In genomic region chr7:35584786-35585190, GRCm38 (mm10) we compare ENCODE assay signal across 8 mouse cellular contexts. TPM values are rescaled to one million over a fixed set of nuclear protein-coding genes. Genes with fewer than 3 reads are reported as not detected.
DNase-seq lines count a peak whose midpoint lies in the region; ATAC-seq and TF ChIP-seq lines count a peak whose summit lies in the region.

No protein-coding gene starts in this region.

- H3K4me3 ChIP-seq in embryonic facial prominence, embryonic 11.5 days (ENCODE audit: low read depth, low read length), result peak overlapping the region; percentile 81
- peak overlapping the region; percentile 86 for H3K4me3 ChIP-seq in hindbrain, embryonic 12.5 days
- peak overlapping the region; percentile 70 to 78 for H3K4me3 ChIP-seq in liver, embryonic 14.5 days (ENCODE audit: insufficient read depth in 1 of 2, low read depth in 2 of 2, low read length in 2 of 2)
- peak overlapping the region; percentile 81 for H3K4me3 ChIP-seq in neural tube, embryonic 12.5 days

- no peaks in the 10 kb centered on the region for H3K9me3 ChIP-seq in embryonic facial prominence, embryonic 11.5 days (replicated peaks; ENCODE audit: control insufficient read depth, low read length)
- H3K9me3 ChIP-seq in hindbrain, embryonic 12.5 days (replicated peaks), result no peaks in the 10 kb centered on the region
- no peaks in the 10 kb centered on the region for H3K9me3 ChIP-seq in liver, embryonic 14.5 days (ENCODE audit: control insufficient read depth, low read length)
- H3K9me3 ChIP-seq in neural tube, embryonic 12.5 days, result no peaks in the 10 kb centered on the region

- no peak for ATAC-seq in embryonic facial prominence, embryonic 11.5 days (replicated peaks; ENCODE audit: insufficient number of reproducible peaks, low FRiP score, low TSS enrichment, low read depth)
- ATAC-seq in hindbrain, embryonic 12.5 days (ENCODE audit: low FRiP score), result no peak
- no peak for ATAC-seq in liver, embryonic 14.5 days (ENCODE audit: insufficient read depth)
- no peak for ATAC-seq in neural tube, embryonic 12.5 days (ENCODE audit: low FRiP score, low read depth)

- intact Hi-C loops in left cerebral cortex, postnatal 4 days (cut with DNase I), result no loop called here

- TF ChIP-seq EP300 in liver, embryonic 14.5 days (IDR thresholded peaks at IDR 0.05; ENCODE audit: low read depth), result no peak

- under 1% methylated on average over 50 of the region's 50 CpGs for WGBS in embryonic facial prominence, embryonic 11.5 days
- under 1% methylated on average over 50 of the region's 50 CpGs for WGBS in hindbrain, embryonic 12.5 days
- under 1% methylated on average over 50 of the region's 50 CpGs for WGBS in liver, embryonic 14.5 days (ENCODE audit: insufficient replicate concordance)
- WGBS in neural tube, embryonic 12.5 days, result under 1% methylated on average over 50 of the region's 50 CpGs

- H3K36me3 ChIP-seq in embryonic facial prominence, embryonic 11.5 days (replicated peaks; ENCODE audit: control insufficient read depth, insufficient read depth, low read depth, low read length), result no peaks in the 10 kb centered on the region
- no peaks in the 10 kb centered on the region for H3K36me3 ChIP-seq in hindbrain, embryonic 12.5 days
- H3K36me3 ChIP-seq in liver, embryonic 14.5 days (replicated peaks; ENCODE audit: control insufficient read depth, insufficient read depth, low read depth), result no peaks in the 10 kb centered on the region
- H3K36me3 ChIP-seq in neural tube, embryonic 12.5 days, result no peaks in the 10 kb centered on the region

- peak overlapping the region; percentile 96 for H3K4me2 ChIP-seq in embryonic facial prominence, embryonic 11.5 days (ENCODE audit: low read depth, low read length)
- peak overlapping the region; percentile 99 for H3K4me2 ChIP-seq in hindbrain, embryonic 12.5 days (replicated peaks)
- peak overlapping the region; percentile 93 for H3K4me2 ChIP-seq in liver, embryonic 14.5 days (ENCODE audit: low read depth)
- H3K4me2 ChIP-seq in neural tube, embryonic 12.5 days (replicated peaks), result peak overlapping the region; percentile 95

- H3K27me3 ChIP-seq in embryonic facial prominence, embryonic 11.5 days (ENCODE audit: control insufficient read depth, insufficient read depth, low read length), result peaks cover 21% of the 10 kb centered on the region
- H3K27me3 ChIP-seq in hindbrain, embryonic 12.5 days, result peaks cover 38% of the 10 kb centered on the region
- peaks cover 36% of the 10 kb centered on the region for H3K27me3 ChIP-seq in liver, embryonic 14.5 days (ENCODE audit: control insufficient read depth, insufficient read depth, low read length)
- peaks cover 34% of the 10 kb centered on the region for H3K27me3 ChIP-seq in neural tube, embryonic 12.5 days (replicated peaks)

- peak overlapping the region; percentile 39 for H3K9ac ChIP-seq in embryonic facial prominence, embryonic 11.5 days (replicated peaks; ENCODE audit: low read length)
- peak overlapping the region; percentile 50 for H3K9ac ChIP-seq in hindbrain, embryonic 12.5 days
- H3K9ac ChIP-seq in liver, embryonic 14.5 days (replicated peaks), result no peak overlapping the region; the same call in 1 of the 2 replicates
- H3K9ac ChIP-seq in neural tube, embryonic 12.5 days, result peak overlapping the region; percentile 50

- TF ChIP-seq CTCF in liver, embryonic 14.5 days (IDR thresholded peaks at IDR 0.05; ENCODE audit: low read depth), result no peak

- DNase-seq in urinary bladder, postnatal 25 days (ENCODE audit: low spot score), result peak; percentile 22
- no peak for DNase-seq in urinary bladder, postnatal 10 days (ENCODE audit: low spot score)
- DNase-seq in embryonic facial prominence, embryonic 11.5 days (ENCODE audit: low spot score), result peak; percentile 52
- no peak for DNase-seq in liver, embryonic 14.5 days (ENCODE audit: low read depth in 3 of 3, low spot score in 3 of 3)
- DNase-seq in layer of hippocampus, postnatal 10 days (ENCODE audit: low spot score in 2 of 2), result no peak
- DNase-seq in left cerebral cortex, postnatal 4 days, result no peak

- H3K27ac ChIP-seq in embryonic facial prominence, embryonic 11.5 days (replicated peaks; ENCODE audit: low read depth, low read length), result no peak overlapping the region
- no peak overlapping the region for H3K27ac ChIP-seq in hindbrain, embryonic 12.5 days
- no peak overlapping the region for H3K27ac ChIP-seq in liver, embryonic 14.5 days
- H3K27ac ChIP-seq in neural tube, embryonic 12.5 days, result no peak overlapping the region

- H3K4me1 ChIP-seq in embryonic facial prominence, embryonic 11.5 days (ENCODE audit: control insufficient read depth, insufficient read depth, low read length), result peaks cover 3% of the 10 kb centered on the region; the same call in 1 of the 2 replicates
- peaks cover 25% of the 10 kb centered on the region for H3K4me1 ChIP-seq in hindbrain, embryonic 12.5 days
- H3K4me1 ChIP-seq in liver, embryonic 14.5 days (replicated peaks; ENCODE audit: control insufficient read depth in 2 of 2, insufficient read depth in 2 of 2, low read length in 1 of 2), result peaks cover 27 to 29% of the 10 kb centered on the region in 2 experiments
- H3K4me1 ChIP-seq in neural tube, embryonic 12.5 days, result peaks cover 26% of the 10 kb centered on the region

RNA-seq across cellular contexts. Expression of gene Rgs9bp, which starts 0.6 kb away (rescaled TPM):
- 0.07 and 0.14 TPM in 2 replicates for polyA plus RNA-seq in embryonic facial prominence, embryonic 11.5 days (2014; fragmentation: Nextera tagmentation; extraction: Ambion mirVana)
- polyA plus RNA-seq in hindbrain, embryonic 12.5 days (2016; fragmentation: Nextera tagmentation; extraction: Ambion mirVana), result 0.12 and 0.16 TPM in 2 replicates
- polyA plus RNA-seq in liver, embryonic 14.5 days (2012; rRNA removed), result 0.08 and 0.11 TPM in 2 replicates
- polyA plus RNA-seq in liver, embryonic 14.5 days (2014; fragmentation: Nextera tagmentation; extraction: Ambion mirVana), result 0.03 and 0.05 TPM in 2 replicates
- polyA plus RNA-seq in neural tube, embryonic 12.5 days (2016; fragmentation: Nextera tagmentation; extraction: Ambion mirVana), result 0.09 and 0.18 TPM in 2 replicates
- total RNA-seq in layer of hippocampus, postnatal 10 days (2021), result under 1 TPM; 0.62 to 0.87 TPM
- 1 to 10 TPM; 2.3 to 2.6 TPM for total RNA-seq in left cerebral cortex, postnatal 4 days (2021)

RNA-seq across cellular contexts. Expression of gene Ankrd27, which starts 1.3 kb away (rescaled TPM):
- polyA plus RNA-seq in embryonic facial prominence, embryonic 11.5 days (2014; fragmentation: Nextera tagmentation; extraction: Ambion mirVana), result 31.5 and 36.4 TPM in 2 replicates
- 30.3 and 32.1 TPM in 2 replicates for polyA plus RNA-seq in hindbrain, embryonic 12.5 days (2016; fragmentation: Nextera tagmentation; extraction: Ambion mirVana)
- 11.6 and 13.5 TPM in 2 replicates for polyA plus RNA-seq in liver, embryonic 14.5 days (2012; rRNA removed)
- polyA plus RNA-seq in liver, embryonic 14.5 days (2014; fragmentation: Nextera tagmentation; extraction: Ambion mirVana), result 20.9 and 22.8 TPM in 2 replicates
- polyA plus RNA-seq in neural tube, embryonic 12.5 days (2016; fragmentation: Nextera tagmentation; extraction: Ambion mirVana), result 25.1 and 25.5 TPM in 2 replicates
- total RNA-seq in layer of hippocampus, postnatal 10 days (2021), result 10 to 100 TPM; 40.1 to 46.4 TPM
- 10 to 100 TPM; 56.1 to 63.3 TPM for total RNA-seq in left cerebral cortex, postnatal 4 days (2021)

RNA-seq across cellular contexts. Expression of gene Nudt19, which starts 28.7 kb away (rescaled TPM):
- polyA plus RNA-seq in embryonic facial prominence, embryonic 11.5 days (2014; fragmentation: Nextera tagmentation; extraction: Ambion mirVana), result 49.1 TPM in 2 replicates
- polyA plus RNA-seq in hindbrain, embryonic 12.5 days (2016; fragmentation: Nextera tagmentation; extraction: Ambion mirVana), result 41.0 and 43.9 TPM in 2 replicates
- polyA plus RNA-seq in liver, embryonic 14.5 days (2012; rRNA removed), result 27.6 and 53.2 TPM in 2 replicates
- polyA plus RNA-seq in liver, embryonic 14.5 days (2014; fragmentation: Nextera tagmentation; extraction: Ambion mirVana), result 81.7 and 86.0 TPM in 2 replicates
- polyA plus RNA-seq in neural tube, embryonic 12.5 days (2016; fragmentation: Nextera tagmentation; extraction: Ambion mirVana), result 46.4 and 49.0 TPM in 2 replicates
- total RNA-seq in layer of hippocampus, postnatal 10 days (2021), result 10 to 100 TPM; 63.4 to 77.1 TPM
- 10 to 100 TPM; 59.2 to 60.1 TPM for total RNA-seq in left cerebral cortex, postnatal 4 days (2021)

RNA-seq across cellular contexts. Expression of gene Tdrd12, which starts 47.2 kb away (rescaled TPM):
- polyA plus RNA-seq in embryonic facial prominence, embryonic 11.5 days (2014; fragmentation: Nextera tagmentation; extraction: Ambion mirVana), result 0.48 TPM in 1 of 2 replicates, not detected in the other
- polyA plus RNA-seq in hindbrain, embryonic 12.5 days (2016; fragmentation: Nextera tagmentation; extraction: Ambion mirVana), result 0.66 TPM in 1 of 2 replicates, not detected in the other
- polyA plus RNA-seq in liver, embryonic 14.5 days (2012; rRNA removed), result 0.10 and 0.11 TPM in 2 replicates
- not detected in 2 replicates for polyA plus RNA-seq in liver, embryonic 14.5 days (2014; fragmentation: Nextera tagmentation; extraction: Ambion mirVana)
- polyA plus RNA-seq in neural tube, embryonic 12.5 days (2016; fragmentation: Nextera tagmentation; extraction: Ambion mirVana), result 0.29 and 0.53 TPM in 2 replicates
- 1 to 10 TPM in 1 of 2 experiments, under 1 TPM in 1; 0.76 to 1.2 TPM for total RNA-seq in layer of hippocampus, postnatal 10 days (2021)
- under 1 TPM; 0.38 to 0.66 TPM for total RNA-seq in left cerebral cortex, postnatal 4 days (2021)

Comparison
In these comparisons a context has a peak if more than half of its experiments do, and no peak if none do; other contexts are left out.
1. DNase-seq: peak in urinary bladder, postnatal 25 days (single experiment) and embryonic facial prominence, embryonic 11.5 days (single experiment); none in urinary bladder, postnatal 10 days (single experiment), liver, embryonic 14.5 days (0 of 3), layer of hippocampus, postnatal 10 days (0 of 2) and left cerebral cortex, postnatal 4 days (single experiment).
2. Peak in every context shown above with its lines, with median percentiles within 50 percentile points of each other: H3K4me2 ChIP-seq and H3K4me3 ChIP-seq.